Mouse (Mus musculus): Measurements from ENCODE around the gene Car9. TPM values are rescaled to one million over a fixed set of nuclear protein-coding genes. Genes with fewer than 3 reads are reported as not detected.
A peak's percentile ranks its signal among the peaks of the same experiment; 100 is the strongest.

Car9 gene
- total and polyA plus RNA-seq, 2 experiments from 2014 or later, result 1.1 to 4.6 TPM

DNA sequence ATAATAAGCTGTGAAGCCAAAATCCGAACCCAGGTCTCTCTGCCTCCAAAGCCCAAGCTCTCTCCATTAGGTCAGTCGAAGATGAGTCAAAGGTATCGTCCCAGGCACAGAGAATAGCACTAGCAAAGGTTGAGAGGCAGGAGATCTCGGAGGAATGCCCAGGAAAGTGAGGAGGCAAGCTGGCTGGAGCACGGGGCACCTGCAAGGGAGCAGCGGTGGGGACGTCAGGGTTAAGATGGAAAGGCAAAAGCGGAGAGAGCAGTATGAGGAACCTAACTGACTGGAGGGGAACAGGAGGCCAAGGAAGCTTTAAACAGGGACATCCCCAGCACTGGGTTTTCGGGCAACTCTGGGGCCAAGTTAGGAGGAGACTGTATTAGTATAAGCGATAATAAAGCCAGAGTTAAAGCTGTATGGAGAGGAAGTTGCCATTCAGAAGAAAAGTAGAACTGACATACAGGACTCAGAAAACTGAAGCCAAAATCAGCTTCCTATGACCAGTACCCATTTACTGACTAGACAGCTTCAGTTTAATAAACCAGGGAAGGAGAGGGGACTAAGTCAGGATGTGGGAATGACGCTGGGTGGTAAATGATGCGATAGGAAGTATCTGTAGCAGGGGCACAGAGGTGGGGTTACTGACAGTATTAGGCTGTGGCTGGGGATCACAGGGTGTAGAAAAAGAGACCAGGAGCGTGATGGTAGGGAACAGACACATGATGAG is 52.9 kb downstream of the Car9 start:
- Histone ChIP-seq H3K4me1 (ENCODE audit: control insufficient read depth, insufficient read depth) (peaks cover 55% of the 10 kb centered on the region), H3K4me2 (ENCODE audit: low read depth, low read length) (peak overlapping the region; percentile 81), H3K9me3 (replicated peaks; ENCODE audit: control insufficient read depth, low read length) (no peaks in the 10 kb centered on the region), H3K4me3 (ENCODE audit: low read depth, low read length) (peak overlapping the region; percentile 87), H3K27ac (ENCODE audit: low read depth) (peak overlapping the region; percentile 99), H3K36me3 (replicated peaks; ENCODE audit: control insufficient read depth, insufficient read depth, low read length) (peaks cover 30% of the 10 kb centered on the region), H3K27me3 (ENCODE audit: control insufficient read depth, insufficient read depth, low read length) (no peaks in the 10 kb centered on the region), H3K9ac (replicated peaks; ENCODE audit: low read depth, low read length) (peak overlapping the region; percentile 44)
- WGBS, result 39% methylated on average over 13 of the region's 13 CpGs
- ATAC-seq (ENCODE audit: insufficient read depth, low read depth), result no peak
- DNase-seq (ENCODE audit: low spot score), result no peak
- TF ChIP-seq EP300 (IDR thresholded peaks at IDR 0.05; ENCODE audit: low read depth) (no peak), CTCF (IDR thresholded peaks at IDR 0.05; ENCODE audit: low read depth) (no peak)

DNA sequence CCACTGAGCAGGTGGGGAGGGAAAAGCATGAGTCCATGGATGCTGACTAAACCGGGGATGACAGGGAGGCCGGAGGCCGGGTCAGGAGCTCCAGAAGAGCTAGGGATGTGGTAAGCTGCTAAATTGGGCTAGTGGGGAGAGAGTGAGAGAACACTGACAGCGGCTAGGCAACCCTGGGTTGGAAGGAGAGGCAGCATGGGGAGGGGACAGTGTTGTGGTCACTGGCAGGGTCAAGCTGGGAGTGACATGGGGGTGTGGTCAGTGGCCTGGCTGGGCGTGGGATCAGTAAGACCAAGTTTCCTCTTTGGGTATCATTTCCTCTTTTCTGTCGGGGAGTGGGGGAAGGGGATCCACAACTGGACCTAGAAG is 53.5 kb downstream of the Car9 start:
- DNase-seq (ENCODE audit: low spot score) (peak; percentile 65), ATAC-seq (ENCODE audit: insufficient read depth, low read depth) (no peak)
- peak overlapping the region; percentile 44 for H3K9ac ChIP-seq (replicated peaks; ENCODE audit: low read depth, low read length)
- no peaks in the 10 kb centered on the region for H3K9me3 ChIP-seq (replicated peaks; ENCODE audit: control insufficient read depth, low read length)
- H3K27me3 ChIP-seq (ENCODE audit: control insufficient read depth, insufficient read depth, low read length), result no peaks in the 10 kb centered on the region
- H3K4me2 ChIP-seq (ENCODE audit: low read depth, low read length), result peak overlapping the region; percentile 81
- WGBS, result 3% methylated on average over 6 of the region's 6 CpGs
- TF ChIP-seq EP300 (IDR thresholded peaks at IDR 0.05; ENCODE audit: low read depth), result no peak
- no peak for TF ChIP-seq CTCF (IDR thresholded peaks at IDR 0.05; ENCODE audit: low read depth)
- H3K36me3 ChIP-seq (replicated peaks; ENCODE audit: control insufficient read depth, insufficient read depth, low read length), result peaks cover 30% of the 10 kb centered on the region
- peak overlapping the region; percentile 87 for H3K4me3 ChIP-seq (ENCODE audit: low read depth, low read length)
- peaks cover 55% of the 10 kb centered on the region for H3K4me1 ChIP-seq (ENCODE audit: control insufficient read depth, insufficient read depth)
- H3K27ac ChIP-seq (ENCODE audit: low read depth), result peak overlapping the region; percentile 99

DNA sequence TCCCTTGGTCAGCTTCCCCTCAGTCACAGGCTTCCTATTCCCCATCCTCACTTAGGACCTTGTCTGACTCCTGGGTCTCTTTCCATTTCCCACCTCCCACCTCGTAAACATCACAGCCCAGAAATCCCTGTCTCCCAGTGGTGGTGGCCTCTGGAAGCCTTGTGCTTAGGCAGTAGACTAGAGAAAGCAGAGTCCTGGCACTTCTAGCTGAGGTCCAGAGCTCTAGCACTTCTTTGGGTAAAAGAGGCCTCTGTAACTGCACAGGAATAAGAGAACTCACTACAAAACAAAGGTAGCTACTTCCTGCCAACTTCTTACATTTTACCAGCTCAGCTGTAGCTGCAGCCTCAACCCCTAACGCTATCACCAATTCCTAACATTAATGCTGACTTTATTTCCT is 54.2 kb downstream of the Car9 start:
- Histone ChIP-seq H3K27me3 (ENCODE audit: control insufficient read depth, insufficient read depth, low read length) (no peaks in the 10 kb centered on the region), H3K4me1 (ENCODE audit: control insufficient read depth, insufficient read depth) (peaks cover 55% of the 10 kb centered on the region), H3K4me3 (ENCODE audit: low read depth, low read length) (peak overlapping the region; percentile 87), H3K27ac (ENCODE audit: low read depth) (peak overlapping the region; percentile 99), H3K9ac (replicated peaks; ENCODE audit: low read depth, low read length) (peak overlapping the region; percentile 93), H3K4me2 (ENCODE audit: low read depth, low read length) (peak overlapping the region; percentile 81), H3K9me3 (replicated peaks; ENCODE audit: control insufficient read depth, low read length) (no peaks in the 10 kb centered on the region), H3K36me3 (replicated peaks; ENCODE audit: control insufficient read depth, insufficient read depth, low read length) (peaks cover 30% of the 10 kb centered on the region)
- TF ChIP-seq CTCF (IDR thresholded peaks at IDR 0.05; ENCODE audit: low read depth), result no peak
- TF ChIP-seq EP300 (IDR thresholded peaks at IDR 0.05; ENCODE audit: low read depth), result no peak
- 2% methylated on average over 2 of the region's 2 CpGs for WGBS
- DNase-seq (ENCODE audit: low spot score), result no peak
- no peak for ATAC-seq (ENCODE audit: insufficient read depth, low read depth)

- peak overlapping the region; percentile 99 for H3K27ac ChIP-seq (ENCODE audit: low read depth)
- TF ChIP-seq EP300 (IDR thresholded peaks at IDR 0.05; ENCODE audit: low read depth) (no peak), CTCF (IDR thresholded peaks at IDR 0.05; ENCODE audit: low read depth) (no peak)
- no peaks in the 10 kb centered on the region for H3K9me3 ChIP-seq (replicated peaks; ENCODE audit: control insufficient read depth, low read length)
- peaks cover 55% of the 10 kb centered on the region for H3K4me1 ChIP-seq (ENCODE audit: control insufficient read depth, insufficient read depth)
- H3K9ac ChIP-seq (replicated peaks; ENCODE audit: low read depth, low read length), result peak overlapping the region; percentile 93
- peaks cover 30% of the 10 kb centered on the region for H3K36me3 ChIP-seq (replicated peaks; ENCODE audit: control insufficient read depth, insufficient read depth, low read length)
- H3K4me2 ChIP-seq (ENCODE audit: low read depth, low read length), result peak overlapping the region; percentile 81
- H3K4me3 ChIP-seq (ENCODE audit: low read depth, low read length), result peak overlapping the region; percentile 87
- WGBS, result 2% methylated on average over 16 of the region's 16 CpGs
- H3K27me3 ChIP-seq (ENCODE audit: control insufficient read depth, insufficient read depth, low read length), result no peaks in the 10 kb centered on the region
- DNase-seq (ENCODE audit: low spot score) (no peak), ATAC-seq (ENCODE audit: insufficient read depth, low read depth) (peak; percentile 0; the same call in 1 of the 2 replicates)
Measured at GRCm38 (mm10) chr4:43561436-43561996, 54.8 kb downstream of the Car9 start.

DNA sequence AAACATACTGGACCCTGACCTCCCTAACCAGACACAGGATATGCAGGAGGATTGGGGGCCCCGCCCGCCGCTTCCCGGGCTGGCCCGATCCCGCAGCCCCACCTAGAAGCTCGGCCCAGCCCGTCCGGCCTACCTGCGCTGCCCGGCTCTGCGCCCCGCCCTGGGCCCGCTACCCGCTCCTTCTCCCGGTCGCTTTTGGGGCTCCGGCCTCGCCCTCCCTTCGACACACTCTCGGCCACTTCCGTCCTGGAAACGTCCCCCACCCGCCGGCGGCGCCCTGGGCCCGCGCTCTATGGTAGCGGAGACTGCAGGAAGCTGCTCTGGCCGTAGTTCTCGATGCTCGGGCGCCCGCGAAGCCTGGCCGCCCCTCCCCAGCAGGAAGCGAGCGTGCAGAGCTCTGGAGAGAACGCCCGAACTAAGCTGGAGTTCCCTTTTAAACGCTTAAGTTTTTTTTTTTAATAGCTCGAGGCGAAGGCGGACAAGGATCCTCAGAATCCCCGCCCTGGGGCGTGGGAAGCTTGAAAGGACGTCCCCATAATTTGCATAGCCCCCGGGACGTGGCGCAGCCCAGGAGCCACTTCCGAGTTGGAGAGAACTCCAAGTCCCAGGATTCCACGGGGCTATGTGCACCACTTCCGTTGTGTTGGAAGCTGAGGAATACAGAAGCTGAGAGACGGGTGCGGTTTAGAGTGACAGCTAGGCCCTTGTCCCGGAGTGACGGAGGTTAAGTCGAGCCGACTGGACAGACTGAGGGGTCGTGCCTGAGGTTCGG is 55.4 kb downstream of the Car9 start, which contains the start of the genes Creb3 and Tln1:
Creb3 (plus strand) TSS at position 336 of the 772 bp plus-strand sequence.
Tln1 (minus strand) TSS at position 695 of the 772 bp plus-strand sequence.
- ATAC-seq (ENCODE audit: insufficient read depth, low read depth) (peak; percentile 87), DNase-seq (ENCODE audit: low spot score) (peak; percentile 95)
- H3K9me3 ChIP-seq (replicated peaks; ENCODE audit: control insufficient read depth, low read length), result no peaks in the 10 kb centered on the region
- H3K4me2 ChIP-seq (ENCODE audit: low read depth, low read length), result peak within 1 kb of the TSS; percentile 81
- H3K4me3 ChIP-seq (ENCODE audit: low read depth, low read length), result peak within 1 kb of the TSS; percentile 87
- H3K9ac ChIP-seq (replicated peaks; ENCODE audit: low read depth, low read length), result peak within 1 kb of the TSS; percentile 93
- peaks cover 30% of the 10 kb centered on the region for H3K36me3 ChIP-seq (replicated peaks; ENCODE audit: control insufficient read depth, insufficient read depth, low read length)
- 0% methylated on average over 61 of the region's 62 CpGs for WGBS
- H3K27me3 ChIP-seq (ENCODE audit: control insufficient read depth, insufficient read depth, low read length), result no peaks in the 10 kb centered on the region
- peaks cover 50% of the 10 kb centered on the region for H3K4me1 ChIP-seq (ENCODE audit: control insufficient read depth, insufficient read depth)
- TF ChIP-seq CTCF (IDR thresholded peaks at IDR 0.05; ENCODE audit: low read depth), result no peak
- TF ChIP-seq EP300 (IDR thresholded peaks at IDR 0.05; ENCODE audit: low read depth), result peak; percentile 75; the same call in 1 of the 2 replicates
- peak within 1 kb of the TSS; percentile 99 for H3K27ac ChIP-seq (ENCODE audit: low read depth)
